29 mouse cellular contexts compared by ENCODE assay signal in the genomic region with DNA sequence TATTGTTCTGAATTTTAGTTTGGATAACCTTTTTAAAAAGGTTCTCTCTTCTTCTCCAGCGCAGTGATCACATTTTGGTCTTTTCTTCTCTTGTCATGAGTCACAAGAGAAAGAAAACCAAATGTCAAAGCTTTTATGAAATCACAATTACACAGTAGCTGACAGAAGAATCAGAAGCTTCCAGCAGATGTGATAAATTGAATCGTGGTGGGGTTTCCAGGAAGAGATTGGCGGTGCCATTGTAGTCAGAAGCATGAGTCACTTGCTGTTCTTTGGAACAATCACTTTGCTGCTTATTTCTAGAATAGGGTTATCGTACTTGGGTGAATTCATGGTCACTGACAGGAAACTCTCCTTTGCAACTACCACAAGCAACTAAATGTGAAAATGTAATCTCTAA. TPM values are rescaled to one million over a fixed set of nuclear protein-coding genes. Genes with fewer than 3 reads are reported as not detected.
DNase-seq lines count a peak whose midpoint lies in the region; ATAC-seq lines count a peak whose summit lies in the region.
"Had no signal": no experiment of that assay in that cellular context is flagged by ENCODE, and none has a peak within 500 bp of the region (broad histone marks: within the 10 kb centered on the region; RNA-seq: fewer than 3 reads in every experiment).

No protein-coding gene starts in this region.

- H3K27me3 ChIP-seq in forebrain, embryonic 14.5 days (replicated peaks; ENCODE audit: control insufficient read depth, insufficient read depth, low read length), result no peaks in the 10 kb centered on the region
- H3K27me3 ChIP-seq in forebrain, embryonic 13.5 days, result no peaks in the 10 kb centered on the region
- H3K27me3 ChIP-seq: embryonic facial prominence, embryonic 12.5 days; forebrain, embryonic 15.5 days; heart, embryonic 12.5 days; hindbrain, embryonic 13.5 days; liver, embryonic 15.5 days; midbrain, embryonic 15.5 days; neural tube, embryonic 13.5 days; stomach, embryonic 15.5 days had no signal

- no peak overlapping the region for H3K4me2 ChIP-seq in forebrain, embryonic 14.5 days (ENCODE audit: low read length)
- H3K4me2 ChIP-seq in forebrain, embryonic 13.5 days, result no peak overlapping the region
- H3K4me2 ChIP-seq: embryonic facial prominence, embryonic 12.5 days; forebrain, embryonic 15.5 days; heart, embryonic 12.5 days; hindbrain, embryonic 13.5 days; limb, embryonic 15.5 days; liver, embryonic 15.5 days; midbrain, embryonic 15.5 days; neural tube, embryonic 13.5 days; stomach, embryonic 15.5 days had no signal

- no peak overlapping the region for H3K4me3 ChIP-seq in forebrain, embryonic 14.5 days (ENCODE audit: low read depth, low read length)
- no peak overlapping the region for H3K4me3 ChIP-seq in forebrain, embryonic 13.5 days
- H3K4me3 ChIP-seq: embryonic facial prominence, embryonic 12.5 days; forebrain, embryonic 15.5 days; heart, embryonic 12.5 days; hindbrain, embryonic 13.5 days; left cerebral cortex, adult 2 months; limb, embryonic 15.5 days; liver, embryonic 15.5 days; midbrain, embryonic 15.5 days; neural tube, embryonic 13.5 days; stomach, embryonic 15.5 days had no signal

- peaks cover 23% of the 10 kb centered on the region; the same call in 1 of the 2 replicates for H3K36me3 ChIP-seq in forebrain, embryonic 14.5 days (ENCODE audit: control insufficient read depth, insufficient read depth, low read length)
- peaks cover 27% of the 10 kb centered on the region; the same call in 1 of the 2 replicates for H3K36me3 ChIP-seq in forebrain, embryonic 13.5 days (ENCODE audit: poor library complexity, severe bottlenecking)
- H3K36me3 ChIP-seq: embryonic facial prominence, embryonic 12.5 days; heart, embryonic 12.5 days; limb, embryonic 15.5 days; liver, embryonic 15.5 days; stomach, embryonic 15.5 days had no signal

- no peaks in the 10 kb centered on the region for H3K4me1 ChIP-seq in forebrain, embryonic 14.5 days (ENCODE audit: control insufficient read depth, insufficient read depth, low read length)
- H3K4me1 ChIP-seq in forebrain, embryonic 13.5 days, result peaks cover 6% of the 10 kb centered on the region; the same call in 1 of the 2 replicates
- H3K4me1 ChIP-seq: embryonic facial prominence, embryonic 12.5 days; forebrain, embryonic 15.5 days; heart, embryonic 12.5 days; limb, embryonic 15.5 days; liver, embryonic 15.5 days; midbrain, embryonic 15.5 days; neural tube, embryonic 13.5 days; stomach, embryonic 15.5 days had no signal

- peak; percentile 4 for DNase-seq in forebrain, embryonic 14.5 days (ENCODE audit: low spot score)
- peak; percentile 14 for DNase-seq in right cerebral cortex, adult 18-20 months
- DNase-seq in right cerebral cortex, adult 2 months (ENCODE audit: low spot score in 2 of 2), result no peak
- DNase-seq in adrenal gland, postnatal 10 days, result peak; percentile 5
- peak; percentile 29 for DNase-seq in telencephalon, adult 2 months (ENCODE audit: low read depth, low spot score)
- no peak for DNase-seq in thymus, postnatal 14 days
- DNase-seq in ovary, adult 18-20 months (ENCODE audit: low spot score), result no peak
- DNase-seq: cerebellum, adult 9-11 months; gastrocnemius, postnatal 14 days; heart, adult 11 months; kidney, adult 18-20 months; left cerebral cortex, postnatal 4 days; lung, postnatal 4 days; thymus, adult 18-20 months had no signal

- 67% methylated on average over 4 of the region's 4 CpGs for WGBS in forebrain, embryonic 14.5 days
- 60% methylated on average over 4 of the region's 4 CpGs for WGBS in forebrain, embryonic 13.5 days

- no peaks in the 10 kb centered on the region for H3K9me3 ChIP-seq in forebrain, embryonic 14.5 days (replicated peaks; ENCODE audit: control insufficient read depth, low read length)
- H3K9me3 ChIP-seq in forebrain, embryonic 13.5 days (replicated peaks), result no peaks in the 10 kb centered on the region
- H3K9me3 ChIP-seq: embryonic facial prominence, embryonic 12.5 days; forebrain, embryonic 15.5 days; heart, embryonic 12.5 days; hindbrain, embryonic 13.5 days; limb, embryonic 15.5 days; liver, embryonic 15.5 days; midbrain, embryonic 15.5 days; neural tube, embryonic 13.5 days; stomach, embryonic 15.5 days had no signal

- no peak overlapping the region for H3K9ac ChIP-seq in forebrain, embryonic 14.5 days (ENCODE audit: low read length)
- H3K9ac ChIP-seq in forebrain, embryonic 13.5 days, result no peak overlapping the region
- H3K9ac ChIP-seq: embryonic facial prominence, embryonic 12.5 days; forebrain, embryonic 15.5 days; heart, embryonic 12.5 days; hindbrain, embryonic 13.5 days; limb, embryonic 15.5 days; liver, embryonic 15.5 days; midbrain, embryonic 15.5 days; neural tube, embryonic 13.5 days; stomach, embryonic 15.5 days had no signal

- H3K27ac ChIP-seq in forebrain, embryonic 14.5 days (ENCODE audit: low read depth, low read length), result 0 out of 2 replicates have a peak overlapping the region, but pooled peaks have one; percentile 4
- no peak overlapping the region for H3K27ac ChIP-seq in forebrain, embryonic 13.5 days
- H3K27ac ChIP-seq: embryonic facial prominence, embryonic 12.5 days; hindbrain, embryonic 13.5 days; left cerebral cortex, adult 2 months; limb, embryonic 15.5 days; liver, embryonic 15.5 days; midbrain, embryonic 15.5 days; neural tube, embryonic 13.5 days; stomach, embryonic 15.5 days had no signal

- ATAC-seq in forebrain, embryonic 14.5 days, result no peak
- no peak for ATAC-seq in forebrain, embryonic 13.5 days
- ATAC-seq: forebrain, embryonic 15.5 days; inflammation-experienced regulatory T-cells, adult 6 months; midbrain, embryonic 15.5 days had no signal

RNA-seq across cellular contexts. Expression of gene Gad2, which starts 57.9 kb away (rescaled TPM):
- polyA plus RNA-seq in forebrain, embryonic 14.5 days (2014; fragmentation: Nextera tagmentation; extraction: Ambion mirVana), result 38.7 and 43.1 TPM in 2 replicates
- 86.1 and 90.4 TPM in 2 replicates for polyA plus RNA-seq in forebrain, embryonic 13.5 days (2015; fragmentation: Nextera tagmentation; extraction: Ambion mirVana)
- under 1 TPM in 1 of 2 experiments, not detected in 1; 0.06 TPM for total RNA-seq in adrenal gland, postnatal 10 days (2021)
- total RNA-seq: gastrocnemius, postnatal 14 days; heart, postnatal 25 days; megakaryocyte-erythroid progenitor cell, adult 5-6 weeks had no signal
- polyA plus RNA-seq: kidney, embryonic 16.5 days had no signal

Comparison
In these comparisons a context has a peak if more than half of its experiments do, and no peak if none do; other contexts are left out.
1. DNase-seq: peak in forebrain, embryonic 14.5 days (single experiment), right cerebral cortex, adult 18-20 months (single experiment), adrenal gland, postnatal 10 days (single experiment) and telencephalon, adult 2 months (single experiment); none in right cerebral cortex, adult 2 months (0 of 2), thymus, postnatal 14 days (single experiment) and ovary, adult 18-20 months (single experiment).